Mouse (Mus musculus) gastrocnemius, postnatal 36 days (tissue): ENCODE measurements around the gene Cdon. TPM values are rescaled to one million over a fixed set of nuclear protein-coding genes. Genes with fewer than 3 reads are reported as not detected.
"Not testable (repeated sequence)": the region's sequence is repeated elsewhere in the genome, so short reads cannot be mapped to it uniquely, and the experiment has no call there.

ENCODE experiments used
- DNase-seq, 2 experiments: peaks; one replicate each; pipeline ENCODE4 v3.0.0; 2022
- intact Hi-C: fragments of 180-260 bp; cut with DNase I; formaldehyde crosslinking; loops from one replicate; pipeline ENCODE4 v1.15.1; 2025
- long read RNA-seq, 2 experiments: library from polyadenylated mRNA; stranded (forward); transcript quantifications; one replicate each; pipeline ENCODE4 v2.0.0; 2021
- total RNA-seq, 2 experiments: library from RNA; stranded (reverse); gene quantifications; 2 replicates each; pipeline ENCODE4 v1.2.3; 2021

The Cdon gene
- 10 to 100 TPM; 12.8 to 14.0 TPM for total RNA-seq
- long read RNA-seq, experiment 1, partial matches to known transcripts = 0 of 1 reads
- long read RNA-seq, experiment 1, other reads (novel, unspliced or antisense) = 1 of 1 reads
- long read RNA-seq, experiment 2, partial matches to known transcripts = 0 of 4 reads
- long read RNA-seq, experiment 2, other reads (novel, unspliced or antisense) = 4 of 4 reads

GRCm38 (mm10) chr9:35420805-35421719 is at the start of gene Cdon:
Gene Cdon (plus strand): TSS chr9:35421128.
- DNase-seq = peak; percentile 86 to 88
- intact Hi-C loops = no loop called here

GRCm38 (mm10) chr9:35372324-35373101 is 48.4 kb upstream of the Cdon start:
- DNase-seq = no peak
- intact Hi-C loops = no loop called here

GRCm38 (mm10) chr9:35377916-35378315 is 43.0 kb upstream of the Cdon start:
- DNase-seq = no peak
- intact Hi-C loops = no loop called here

- DNase-seq = no peak
- intact Hi-C loops = no loop called here
These were observed 41.9 kb upstream of the Cdon start for GRCm38 (mm10) chr9:35378991-35379390.

- intact Hi-C loops = no loop called here
These were observed 21.0 kb upstream of the Cdon start for GRCm38 (mm10) chr9:35399896-35400295.

DNA sequence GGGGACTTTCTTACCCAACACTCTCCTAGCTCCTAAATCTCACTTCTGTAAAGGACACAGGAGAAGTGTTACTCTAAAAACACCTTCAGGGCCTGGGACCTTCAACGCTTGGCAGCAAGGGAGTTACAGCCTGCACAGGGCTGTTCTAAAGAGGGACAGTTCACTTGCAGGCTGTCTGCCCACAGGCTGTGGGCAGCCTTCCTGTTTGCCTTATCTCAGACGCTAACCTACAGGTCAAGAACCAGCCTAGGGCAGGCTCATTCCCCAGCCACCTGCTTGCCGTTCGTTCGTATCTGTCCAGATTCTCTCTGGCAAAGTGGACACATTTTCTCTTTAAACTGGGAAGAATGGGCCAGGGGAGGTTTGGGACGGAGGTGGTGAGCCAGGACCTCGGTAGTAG is 20.5 kb upstream of the Cdon start:
- intact Hi-C loops = no loop called here

More at GRCm38 (mm10) chr9:35399896-35400295, 21.0 kb upstream of the Cdon start:
- DNase-seq = no peak

DNA sequence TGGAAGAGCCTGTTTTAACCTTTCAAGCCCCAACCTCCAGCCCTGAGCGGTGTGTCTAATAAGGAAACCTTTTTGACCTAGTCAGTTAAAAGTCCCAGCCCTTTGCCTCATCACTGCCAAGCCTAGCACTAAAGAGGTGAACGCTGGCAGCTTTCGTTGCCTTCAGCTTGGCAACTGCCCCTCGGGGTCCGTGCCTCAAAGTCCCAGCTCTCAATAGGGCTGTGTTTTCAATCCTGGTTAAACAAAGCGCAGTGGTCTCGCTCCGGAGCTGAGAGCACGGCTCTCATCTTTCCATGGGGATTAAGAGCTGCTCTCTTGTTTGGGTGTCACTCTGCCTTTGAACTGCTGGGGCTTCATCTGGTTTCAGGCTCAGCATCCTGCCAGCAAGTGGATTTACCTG is 20.1 kb upstream of the Cdon start:
- intact Hi-C loops = no loop called here
- DNase-seq = no peak

More for the DNA sequence above, 20.5 kb upstream of the Cdon start:
- no peak for DNase-seq

- no peak for DNase-seq
- intact Hi-C loops = no loop called here
These were observed 18.3 kb upstream of the Cdon start for GRCm38 (mm10) chr9:35402584-35402991.

DNA sequence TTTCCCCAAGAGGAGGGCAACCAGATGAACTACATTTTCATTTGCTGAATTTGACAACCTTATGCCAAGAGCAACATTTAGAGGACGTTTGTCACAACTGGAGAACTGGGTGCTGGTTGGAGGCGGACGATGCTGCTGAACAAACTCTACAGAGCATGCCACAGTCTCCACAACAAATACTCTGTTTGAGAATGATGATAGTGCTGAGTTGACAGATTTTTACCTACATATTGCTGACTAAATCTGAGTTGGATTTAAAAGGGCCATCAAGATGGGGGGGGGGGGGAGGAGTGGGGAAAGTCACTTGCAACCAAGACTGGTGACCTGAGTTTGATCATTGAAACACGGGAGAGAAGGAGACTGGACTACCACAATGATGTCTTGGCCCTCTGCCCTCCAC is 17.4 kb upstream of the Cdon start:
- DNase-seq = no peak
- intact Hi-C loops = no loop called here

DNA sequence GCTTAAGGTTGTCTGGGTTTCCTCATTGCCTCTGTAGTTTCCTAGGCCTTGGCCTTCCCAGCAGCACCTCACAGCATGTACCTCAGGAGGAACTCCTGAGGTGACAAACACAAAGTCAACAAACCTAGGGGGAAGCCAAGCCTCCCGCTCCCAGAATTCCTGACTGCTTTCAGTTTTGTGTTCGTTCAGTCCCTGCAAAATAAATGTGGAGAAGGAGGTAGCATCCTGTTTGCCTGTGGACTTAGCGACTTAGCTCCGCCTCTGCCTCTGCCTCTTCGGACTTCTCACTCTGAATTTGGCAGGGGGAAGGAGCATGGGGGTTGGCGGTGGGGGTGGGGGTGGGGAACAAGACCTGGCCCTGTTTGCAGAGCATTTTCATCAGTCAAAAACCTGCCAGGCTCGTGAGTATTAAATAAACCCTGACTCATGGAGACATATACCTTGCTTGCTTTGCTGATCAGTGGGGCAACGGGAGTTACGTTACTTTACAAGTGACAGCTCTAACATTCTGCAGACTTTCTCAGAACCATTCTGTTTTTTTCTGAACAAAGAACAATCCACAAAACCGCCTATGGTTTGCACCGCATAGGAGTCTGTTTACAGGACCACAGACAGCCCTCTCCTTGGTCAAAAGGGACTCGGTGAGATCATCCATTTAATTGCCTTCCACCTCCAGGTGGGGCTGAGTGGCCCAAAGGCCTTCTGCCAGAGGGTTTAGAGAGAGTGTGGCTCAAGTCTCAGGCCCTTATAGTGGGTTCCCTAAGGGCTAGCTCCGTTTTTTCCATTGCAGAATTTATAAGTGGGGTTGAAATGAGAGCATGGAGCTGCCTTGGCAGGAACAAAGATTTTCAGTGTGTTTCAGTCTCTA is 15.7 kb upstream of the Cdon start:
- intact Hi-C loops = no loop called here
- DNase-seq = no peak

DNA sequence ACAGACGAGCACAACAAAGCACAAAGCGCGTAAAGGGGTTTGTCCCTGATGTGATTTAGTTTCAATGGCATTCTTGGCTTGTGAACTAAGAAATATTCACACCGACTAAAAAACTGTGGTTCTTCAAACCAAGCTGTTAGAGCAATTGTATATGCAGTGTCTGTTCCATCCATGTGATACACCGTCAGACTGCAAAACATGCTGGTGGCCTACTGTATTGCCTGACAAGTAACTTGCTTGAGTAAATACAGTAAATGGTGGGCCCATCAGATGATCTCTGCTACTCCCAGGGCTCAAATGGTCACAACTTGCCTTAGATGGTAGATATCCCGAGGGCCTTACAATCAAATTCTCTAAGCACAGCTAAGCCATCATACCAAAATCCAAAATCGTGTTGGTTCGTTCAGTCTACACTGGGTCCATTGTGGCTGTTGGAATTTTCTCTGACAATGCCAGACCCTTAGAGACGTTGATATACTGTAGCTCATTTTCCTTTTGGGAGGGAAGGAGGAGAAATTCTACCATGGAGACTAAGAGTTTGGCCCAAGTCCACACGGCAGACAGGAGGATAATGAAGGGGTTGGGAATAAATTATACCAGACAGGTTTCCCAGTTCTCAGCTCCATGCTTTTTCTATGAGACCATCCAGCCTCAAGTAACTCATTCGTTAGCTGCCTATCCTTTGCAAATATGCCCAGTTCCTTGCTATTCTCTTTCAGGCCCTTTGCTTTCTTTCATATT is 9.5 kb upstream of the Cdon start:
- intact Hi-C loops = no loop called here
- no peak for DNase-seq

GRCm38 (mm10) chr9:35411975-35412374 is 9.0 kb upstream of the Cdon start:
- intact Hi-C loops = no loop called here
- no peak for DNase-seq

GRCm38 (mm10) chr9:35421730-35422235 is 855 bp downstream of the Cdon start:
- peak; percentile 15 to 56 for DNase-seq
- intact Hi-C loops = no loop called here

GRCm38 (mm10) chr9:35422405-35422941 is 1.5 kb downstream of the Cdon start:
- intact Hi-C loops = no loop called here
- no peak for DNase-seq

DNA sequence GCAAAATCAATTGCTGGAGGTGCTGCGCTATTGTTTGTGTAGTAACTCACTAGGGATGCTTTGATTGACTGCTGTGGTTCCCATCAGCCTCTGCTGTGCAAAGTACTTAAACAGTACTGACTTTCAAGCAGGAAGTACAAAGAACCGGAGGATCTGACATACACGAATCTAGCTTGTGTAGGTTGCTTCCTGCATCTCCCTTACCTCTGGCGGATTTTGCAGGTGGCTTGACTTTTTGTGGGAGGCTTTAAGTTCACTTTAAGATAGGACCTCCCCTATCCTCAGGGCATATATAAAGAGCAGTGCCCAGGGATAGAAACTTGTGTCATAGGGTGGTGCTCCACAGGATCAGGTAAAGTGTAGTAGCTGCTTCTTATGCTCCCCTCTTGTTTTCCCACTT is 2.3 kb downstream of the Cdon start:
- DNase-seq = no peak
- intact Hi-C loops = no loop called here

DNA sequence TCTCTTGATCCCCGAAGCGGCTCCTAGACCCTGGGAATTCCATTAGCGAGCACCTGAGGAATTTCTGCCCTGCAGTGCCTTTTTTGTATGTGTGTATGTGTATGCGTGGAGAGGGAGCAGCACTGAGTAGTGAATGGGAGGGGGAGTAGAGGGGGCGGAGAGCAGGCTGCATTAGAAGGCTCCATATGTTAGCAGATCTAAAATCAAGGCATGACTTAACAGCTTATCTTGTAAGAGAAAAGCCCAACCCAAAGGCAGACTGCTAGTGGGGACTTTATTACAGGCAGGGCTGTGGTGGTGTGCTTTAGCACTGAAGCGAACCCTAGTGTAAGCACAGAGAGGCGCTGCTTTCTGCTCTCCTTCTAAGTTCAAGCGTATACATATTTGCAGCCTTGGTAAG is 3.7 kb downstream of the Cdon start:
- DNase-seq = no peak

GRCm38 (mm10) chr9:35430476-35430875 is 9.5 kb downstream of the Cdon start:
- no peak for DNase-seq
- intact Hi-C loops = no loop called here

More for the DNA sequence above, 3.7 kb downstream of the Cdon start:
- intact Hi-C loops = no loop called here

- DNase-seq = no peak
- intact Hi-C loops = no loop called here
These were observed 10.5 kb downstream of the Cdon start for GRCm38 (mm10) chr9:35431396-35431795.

GRCm38 (mm10) chr9:35432717-35433297 is 11.9 kb downstream of the Cdon start:
- DNase-seq, intact Hi-C loops: not testable (repeated sequence)
